Mouse (Mus musculus) bone marrow macrophage, adult 2 months (primary cell): ENCODE results near the gene Aqp11.

Source experiments
- CTCF ChIP-seq: IDR thresholded peaks from 2 replicates; pipeline ENCODE4 v1.5.1; 2012; ENCODE audit warnings: low read depth, mild to moderate bottlenecking, low read length, moderate library complexity
- POLR2A ChIP-seq: IDR thresholded peaks from 2 replicates; pipeline ENCODE4 v1.6.1; 2012; ENCODE audit warnings: mild to moderate bottlenecking, low read depth, low read length, borderline replicate concordance

DNA sequence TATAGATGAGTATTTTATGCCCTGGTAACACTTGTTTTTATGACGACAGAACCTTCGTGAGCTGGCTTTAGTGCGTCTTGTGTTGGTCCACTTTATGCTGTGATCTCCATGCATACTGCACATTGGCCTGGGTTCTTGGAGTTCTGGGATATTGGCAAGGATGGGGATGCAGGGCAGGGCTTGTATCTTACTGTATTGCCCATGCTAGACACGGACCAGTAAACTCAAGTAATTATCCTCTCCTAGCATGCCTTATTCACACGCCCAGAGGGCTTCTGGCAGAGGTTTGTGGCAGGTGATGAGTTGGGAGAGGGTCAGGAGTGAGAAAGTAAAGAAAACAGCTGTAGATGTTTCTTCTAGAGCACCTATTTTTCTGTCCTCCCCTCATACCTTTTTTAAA is 23.4 kb downstream of the Aqp11 start:
- no peak for TF ChIP-seq CTCF
- no peak for TF ChIP-seq POLR2A
